Mouse (Mus musculus): ENCODE data around the gene Sh3bgrl2. TPM values are rescaled to one million over a fixed set of nuclear protein-coding genes. Genes with fewer than 3 reads are reported as not detected.

Sh3bgrl2 gene
- polyA plus RNA-seq, 1 experiment from 2014 or later = 33.2 TPM

DNA sequence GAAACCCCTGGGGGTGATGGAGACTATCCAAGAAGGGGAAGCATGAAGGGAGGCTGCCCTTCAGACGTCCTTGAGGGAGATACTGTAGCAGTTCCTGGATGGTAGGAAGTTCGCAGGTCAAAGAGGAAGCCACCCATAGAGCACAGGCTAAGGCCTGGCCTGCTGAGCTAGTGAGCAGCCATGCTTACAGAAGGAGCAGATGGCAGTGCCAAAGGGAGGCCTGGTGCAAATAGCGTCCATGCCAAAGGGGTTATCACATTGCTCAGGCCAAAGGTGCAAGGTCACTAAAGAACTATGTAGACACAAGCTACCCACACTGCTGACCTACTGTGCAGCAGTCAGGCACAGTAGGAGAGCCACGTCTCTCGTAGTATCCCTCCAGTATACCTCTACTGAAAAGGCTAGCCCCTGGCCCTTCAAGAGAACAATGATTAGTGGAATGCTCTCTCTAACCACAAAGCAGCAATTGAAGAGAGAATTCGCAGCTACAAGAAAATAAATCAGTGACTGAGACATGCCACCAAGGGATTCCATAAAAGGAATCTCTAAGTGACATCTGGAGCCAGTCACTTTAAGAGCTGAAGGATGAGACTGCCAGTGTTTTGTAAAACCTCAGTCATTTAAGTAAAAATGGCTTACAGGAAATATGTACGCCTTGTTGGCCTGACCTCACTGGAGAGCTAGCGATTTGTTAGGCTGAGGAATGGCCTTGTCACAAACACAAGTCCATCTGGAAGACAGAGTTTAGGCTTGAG is 57.9 kb downstream of the Sh3bgrl2 start:
- H3K27me3 ChIP-seq (ENCODE audit: control insufficient read depth, insufficient read depth, low read length) = no peaks in the 10 kb centered on the region
- no peak for ATAC-seq (ENCODE audit: insufficient read depth, low FRiP score)
- no peak overlapping the region for H3K4me3 ChIP-seq (replicated peaks; ENCODE audit: low read length)
- H3K4me1 ChIP-seq (ENCODE audit: control insufficient read depth, insufficient read depth, low read length) = no peaks in the 10 kb centered on the region
- no peak overlapping the region for H3K9ac ChIP-seq (ENCODE audit: low read length)
- H3K36me3 ChIP-seq (ENCODE audit: control insufficient read depth, insufficient read depth, low read length) = no peaks in the 10 kb centered on the region
- 48% methylated on average over 8 of the region's 8 CpGs for WGBS
- no peaks in the 10 kb centered on the region for H3K9me3 ChIP-seq (replicated peaks; ENCODE audit: control insufficient read depth, low read length)
- H3K27ac ChIP-seq (ENCODE audit: low read length) = no peak overlapping the region
- no peak overlapping the region for H3K4me2 ChIP-seq (ENCODE audit: low read depth, low read length)

DNA sequence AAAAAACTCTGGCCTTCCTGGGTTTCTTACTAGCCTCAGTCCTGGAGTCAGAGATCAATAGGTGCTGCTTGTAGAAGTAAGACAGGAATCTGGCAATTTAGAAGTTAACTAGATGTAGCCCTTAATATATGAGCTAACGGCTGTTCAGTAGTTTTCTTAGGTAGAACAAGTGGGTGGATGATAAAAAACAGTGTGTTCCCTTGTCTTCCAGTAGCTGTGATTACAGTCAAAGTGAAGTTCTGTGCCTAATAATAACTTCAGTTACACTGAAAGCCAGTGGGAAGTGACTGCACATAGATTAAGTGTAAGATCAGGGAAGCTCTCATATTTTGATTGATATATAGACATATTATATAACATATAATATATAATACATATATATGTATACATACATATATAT is 60.0 kb downstream of the Sh3bgrl2 start:
- 73% methylated on average over 1 of the region's 1 CpGs for WGBS

DNA sequence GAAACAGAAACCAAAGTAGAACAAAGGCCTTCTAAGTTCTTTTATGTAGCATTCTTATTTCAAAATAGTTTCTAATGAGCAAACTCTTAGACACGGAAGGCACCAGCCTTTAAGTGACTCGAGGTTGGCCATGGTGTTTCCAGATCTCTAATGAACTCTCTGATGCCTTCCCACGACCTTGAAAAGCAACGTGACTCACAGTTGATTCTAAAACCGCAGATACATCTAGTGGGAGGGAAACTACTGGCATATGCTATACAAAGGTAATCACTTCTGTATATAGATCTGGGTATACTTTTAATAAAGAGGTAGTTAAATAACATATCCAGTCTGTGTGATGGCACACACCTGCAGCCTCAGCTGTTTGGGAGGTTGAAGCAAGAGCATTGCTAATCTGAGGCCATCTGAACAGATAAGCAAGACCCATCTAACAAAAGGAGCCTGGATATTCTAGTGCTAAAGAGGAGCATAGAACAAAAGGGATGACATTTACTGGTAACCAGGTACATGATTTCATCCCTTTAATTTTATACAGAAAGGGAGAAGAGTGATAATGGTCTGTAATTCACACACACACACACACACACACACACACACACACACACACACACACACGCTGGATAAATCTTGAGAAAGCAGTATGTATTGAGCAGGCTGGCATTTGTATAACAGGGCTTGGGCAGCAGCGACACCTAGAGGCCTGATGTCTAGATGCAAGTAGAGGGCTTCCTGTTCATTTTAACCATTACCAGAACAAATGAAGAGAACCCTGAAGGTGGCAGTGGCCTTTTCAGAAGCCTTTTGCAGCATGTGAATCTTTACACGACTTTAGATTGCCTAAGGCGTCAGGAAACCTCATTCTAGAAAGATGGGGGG is 61.5 kb downstream of the Sh3bgrl2 start:
- Histone ChIP-seq H3K27ac (ENCODE audit: low read length) (no peak overlapping the region), H3K27me3 (ENCODE audit: control insufficient read depth, insufficient read depth, low read length) (no peaks in the 10 kb centered on the region), H3K4me3 (replicated peaks; ENCODE audit: low read length) (no peak overlapping the region), H3K36me3 (ENCODE audit: control insufficient read depth, insufficient read depth, low read length) (no peaks in the 10 kb centered on the region), H3K9ac (ENCODE audit: low read length) (no peak overlapping the region), H3K4me2 (ENCODE audit: low read depth, low read length) (no peak overlapping the region), H3K4me1 (ENCODE audit: control insufficient read depth, insufficient read depth, low read length) (no peaks in the 10 kb centered on the region), H3K9me3 (replicated peaks; ENCODE audit: control insufficient read depth, low read length) (no peaks in the 10 kb centered on the region)
- WGBS = 32% methylated on average over 9 of the region's 9 CpGs
- ATAC-seq (ENCODE audit: insufficient read depth, low FRiP score) = peak; percentile 68

More for the DNA sequence above, 60.0 kb downstream of the Sh3bgrl2 start:
- H3K4me3 ChIP-seq (replicated peaks; ENCODE audit: low read length) = no peak overlapping the region
- no peaks in the 10 kb centered on the region for H3K36me3 ChIP-seq (ENCODE audit: control insufficient read depth, insufficient read depth, low read length)
- H3K9me3 ChIP-seq (replicated peaks; ENCODE audit: control insufficient read depth, low read length) = no peaks in the 10 kb centered on the region
- H3K27ac ChIP-seq (ENCODE audit: low read length) = no peak overlapping the region
- H3K4me1 ChIP-seq (ENCODE audit: control insufficient read depth, insufficient read depth, low read length) = no peaks in the 10 kb centered on the region
- no peaks in the 10 kb centered on the region for H3K27me3 ChIP-seq (ENCODE audit: control insufficient read depth, insufficient read depth, low read length)
- no peak overlapping the region for H3K9ac ChIP-seq (ENCODE audit: low read length)
- H3K4me2 ChIP-seq (ENCODE audit: low read depth, low read length) = no peak overlapping the region
- no peak for ATAC-seq (ENCODE audit: insufficient read depth, low FRiP score)

DNA sequence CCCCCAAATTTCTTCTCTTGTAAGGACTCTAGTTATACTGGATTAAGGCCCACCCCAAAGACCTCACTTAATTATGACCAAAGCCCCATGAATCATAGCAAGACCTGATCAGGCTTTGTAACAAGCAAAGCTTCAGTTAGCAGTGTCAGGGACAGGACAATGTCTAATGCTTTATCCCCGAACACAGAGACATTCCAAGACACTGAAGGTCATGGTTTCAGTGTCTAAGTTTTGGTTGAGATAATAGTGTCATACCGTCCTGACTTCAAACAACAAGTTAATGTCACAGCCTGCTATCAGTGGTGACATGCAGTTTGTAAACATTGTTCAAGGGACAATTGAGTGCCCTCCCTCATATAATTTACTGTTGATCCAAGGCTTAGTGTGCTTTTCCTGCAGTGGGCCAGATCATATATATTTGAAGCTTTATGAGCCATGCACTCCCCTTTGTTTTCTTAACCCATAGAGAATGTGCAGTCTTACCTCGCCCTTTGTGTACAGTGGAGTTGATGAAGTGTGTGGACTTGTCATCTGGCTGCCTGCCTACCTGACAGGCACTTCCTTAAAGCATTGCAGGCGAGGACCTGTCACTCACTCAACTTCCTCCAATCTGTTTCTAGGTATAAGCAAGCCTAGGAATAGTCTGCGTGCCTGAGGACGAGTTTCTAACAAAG is 67.9 kb downstream of the Sh3bgrl2 start:
- H3K36me3 ChIP-seq (ENCODE audit: control insufficient read depth, insufficient read depth, low read length) = no peaks in the 10 kb centered on the region
- WGBS = 31% methylated on average over 6 of the region's 6 CpGs
- H3K4me2 ChIP-seq (ENCODE audit: low read depth, low read length) = 0 out of 2 replicates have a peak overlapping the region, but pooled peaks have one; percentile 2
- peak; percentile 88 for ATAC-seq (ENCODE audit: insufficient read depth, low FRiP score)
- peak overlapping the region; percentile 21; the same call in 1 of the 2 replicates for H3K27ac ChIP-seq (ENCODE audit: low read length)
- peaks cover 8% of the 10 kb centered on the region for H3K4me1 ChIP-seq (ENCODE audit: control insufficient read depth, insufficient read depth, low read length)
- no peaks in the 10 kb centered on the region for H3K27me3 ChIP-seq (ENCODE audit: control insufficient read depth, insufficient read depth, low read length)
- no peak overlapping the region for H3K4me3 ChIP-seq (replicated peaks; ENCODE audit: low read length)
- H3K9ac ChIP-seq (ENCODE audit: low read length) = no peak overlapping the region
- H3K9me3 ChIP-seq (replicated peaks; ENCODE audit: control insufficient read depth, low read length) = no peaks in the 10 kb centered on the region

DNA sequence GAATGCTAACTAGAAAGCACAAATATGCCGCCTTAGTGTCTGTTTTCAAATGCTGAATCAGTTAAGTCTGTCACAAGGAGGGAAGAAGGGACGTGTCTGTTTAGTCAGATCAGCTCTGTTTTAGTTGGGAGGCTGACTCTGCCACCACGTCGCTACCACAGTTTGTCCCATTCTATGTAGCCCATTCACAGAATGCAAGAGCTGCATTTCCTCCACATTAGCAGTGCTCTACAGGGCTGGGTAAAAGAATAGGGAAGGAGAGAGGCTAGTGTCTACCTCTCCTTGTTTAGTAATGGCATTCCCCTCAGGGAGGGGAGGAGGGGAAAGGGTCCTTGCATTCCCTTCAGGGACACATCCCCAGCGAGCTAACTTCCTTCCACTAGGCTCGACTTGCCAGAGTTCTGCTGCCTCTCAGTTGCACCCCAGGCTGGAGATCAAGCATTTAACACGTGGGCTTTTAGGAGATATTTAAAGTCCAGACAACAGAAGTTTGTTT is 68.5 kb downstream of the Sh3bgrl2 start:
- no peak overlapping the region for H3K9ac ChIP-seq (ENCODE audit: low read length)
- ATAC-seq (ENCODE audit: insufficient read depth, low FRiP score) = no peak
- H3K4me1 ChIP-seq (ENCODE audit: control insufficient read depth, insufficient read depth, low read length) = peaks cover 8% of the 10 kb centered on the region
- no peaks in the 10 kb centered on the region for H3K36me3 ChIP-seq (ENCODE audit: control insufficient read depth, insufficient read depth, low read length)
- 21% methylated on average over 7 of the region's 7 CpGs for WGBS
- no peaks in the 10 kb centered on the region for H3K27me3 ChIP-seq (ENCODE audit: control insufficient read depth, insufficient read depth, low read length)
- 0 out of 2 replicates have a peak overlapping the region, but pooled peaks have one; percentile 2 for H3K4me2 ChIP-seq (ENCODE audit: low read depth, low read length)
- no peak overlapping the region for H3K4me3 ChIP-seq (replicated peaks; ENCODE audit: low read length)
- H3K27ac ChIP-seq (ENCODE audit: low read length) = no peak overlapping the region
- H3K9me3 ChIP-seq (replicated peaks; ENCODE audit: control insufficient read depth, low read length) = no peaks in the 10 kb centered on the region

- H3K4me1 ChIP-seq (ENCODE audit: control insufficient read depth, insufficient read depth, low read length) = no peaks in the 10 kb centered on the region; the same call in 1 of the 2 replicates
- H3K27ac ChIP-seq (ENCODE audit: low read length) = no peak overlapping the region
- H3K4me2 ChIP-seq (ENCODE audit: low read depth, low read length) = no peak overlapping the region
- H3K36me3 ChIP-seq (ENCODE audit: control insufficient read depth, insufficient read depth, low read length) = no peaks in the 10 kb centered on the region
- H3K9ac ChIP-seq (ENCODE audit: low read length) = no peak overlapping the region
- no peak overlapping the region for H3K4me3 ChIP-seq (replicated peaks; ENCODE audit: low read length)
- no peak for ATAC-seq (ENCODE audit: insufficient read depth, low FRiP score)
- 73% methylated on average over 6 of the region's 6 CpGs for WGBS
- H3K9me3 ChIP-seq (replicated peaks; ENCODE audit: control insufficient read depth, low read length) = no peaks in the 10 kb centered on the region
- no peaks in the 10 kb centered on the region for H3K27me3 ChIP-seq (ENCODE audit: control insufficient read depth, insufficient read depth, low read length)
These were observed 75.3 kb downstream of the Sh3bgrl2 start for GRCm38 (mm10) chr9:83623455-83623854.

DNA sequence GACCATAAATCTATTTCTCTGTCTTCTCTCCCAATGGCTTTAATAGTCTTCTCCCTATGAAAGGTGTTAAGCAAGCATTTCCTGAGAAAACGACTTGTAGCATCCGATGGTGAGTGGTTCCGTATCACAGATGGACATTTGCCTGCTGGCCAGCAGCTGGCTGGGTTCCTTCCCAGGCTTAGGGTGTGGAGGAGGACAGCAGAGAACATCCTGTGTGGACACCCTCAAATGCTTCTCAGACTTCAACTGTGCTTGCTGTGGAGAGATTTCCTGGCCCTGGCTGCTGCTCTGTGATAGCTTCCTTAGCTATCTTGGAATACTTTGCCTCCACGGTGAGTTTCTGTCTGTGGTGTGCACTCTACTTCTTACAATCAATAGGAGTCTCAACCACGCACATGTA is 76.1 kb downstream of the Sh3bgrl2 start:
- Histone ChIP-seq H3K27me3 (ENCODE audit: control insufficient read depth, insufficient read depth, low read length) (no peaks in the 10 kb centered on the region), H3K4me2 (ENCODE audit: low read depth, low read length) (no peak overlapping the region), H3K4me3 (replicated peaks; ENCODE audit: low read length) (no peak overlapping the region), H3K36me3 (ENCODE audit: control insufficient read depth, insufficient read depth, low read length) (no peaks in the 10 kb centered on the region), H3K9me3 (replicated peaks; ENCODE audit: control insufficient read depth, low read length) (no peaks in the 10 kb centered on the region), H3K9ac (ENCODE audit: low read length) (no peak overlapping the region), H3K4me1 (ENCODE audit: control insufficient read depth, insufficient read depth, low read length) (peaks cover 3% of the 10 kb centered on the region), H3K27ac (ENCODE audit: low read length) (no peak overlapping the region)
- no peak for ATAC-seq (ENCODE audit: insufficient read depth, low FRiP score)
- WGBS = 52% methylated on average over 5 of the region's 5 CpGs

DNA sequence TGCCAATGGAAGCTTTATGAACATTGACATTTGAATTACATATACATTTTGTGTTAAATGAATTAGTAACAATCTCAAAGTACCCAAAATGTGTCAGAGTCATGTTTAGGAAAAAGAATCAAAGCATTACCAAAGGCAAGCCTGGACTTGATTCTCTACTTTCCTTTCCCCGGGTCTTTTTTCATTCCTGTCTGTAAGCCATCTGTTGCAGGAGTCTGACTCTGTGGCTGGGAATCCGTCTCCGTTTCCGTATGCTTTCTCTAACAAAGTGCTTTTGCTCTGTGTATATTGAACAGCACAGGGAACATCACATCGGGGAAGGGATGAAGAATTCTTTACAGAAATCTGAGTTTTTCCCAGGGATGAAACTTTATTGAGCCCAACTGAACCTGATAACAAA is 77.0 kb downstream of the Sh3bgrl2 start:
- Histone ChIP-seq H3K4me1 (ENCODE audit: control insufficient read depth, insufficient read depth, low read length) (peaks cover 5% of the 10 kb centered on the region), H3K4me3 (replicated peaks; ENCODE audit: low read length) (no peak overlapping the region), H3K27me3 (ENCODE audit: control insufficient read depth, insufficient read depth, low read length) (no peaks in the 10 kb centered on the region), H3K4me2 (ENCODE audit: low read depth, low read length) (no peak overlapping the region), H3K9ac (ENCODE audit: low read length) (no peak overlapping the region), H3K36me3 (ENCODE audit: control insufficient read depth, insufficient read depth, low read length) (no peaks in the 10 kb centered on the region), H3K27ac (ENCODE audit: low read length) (no peak overlapping the region), H3K9me3 (replicated peaks; ENCODE audit: control insufficient read depth, low read length) (no peaks in the 10 kb centered on the region)
- ATAC-seq (ENCODE audit: insufficient read depth, low FRiP score) = no peak
- 51% methylated on average over 5 of the region's 5 CpGs for WGBS
